Mouse (Mus musculus) myocyte (in vitro differentiated cells): ENCODE data around the gene Tectb.

Source experiments
- POLR2A ChIP-seq: IDR thresholded peaks from one replicate; pipeline ENCODE4 v1.6.1; 2011; ENCODE audit warnings: low read depth, mild to moderate bottlenecking, control low read depth, moderate library complexity; ENCODE audit not compliant: insufficient read length
- POLR2AphosphoS2 ChIP-seq: IDR thresholded peaks from one replicate; pipeline ENCODE4 v1.6.1; 2011; ENCODE audit warnings: low read depth, control low read depth; ENCODE audit not compliant: insufficient read length
- TCF12 ChIP-seq: IDR thresholded peaks from one replicate; pipeline ENCODE4 v1.6.1; 2011; ENCODE audit warnings: mild to moderate bottlenecking, control low read depth; ENCODE audit not compliant: poor library complexity, insufficient read depth, severe bottlenecking

- TF ChIP-seq POLR2A (no peak), POLR2AphosphoS2 (no peak), TCF12 (no peak)
These were observed 36.3 kb downstream of the Tectb start for GRCm38 (mm10) chr19:55216876-55217275.
